Comparison of ENCODE assay signal across 16 mouse cellular contexts in the genomic region with DNA sequence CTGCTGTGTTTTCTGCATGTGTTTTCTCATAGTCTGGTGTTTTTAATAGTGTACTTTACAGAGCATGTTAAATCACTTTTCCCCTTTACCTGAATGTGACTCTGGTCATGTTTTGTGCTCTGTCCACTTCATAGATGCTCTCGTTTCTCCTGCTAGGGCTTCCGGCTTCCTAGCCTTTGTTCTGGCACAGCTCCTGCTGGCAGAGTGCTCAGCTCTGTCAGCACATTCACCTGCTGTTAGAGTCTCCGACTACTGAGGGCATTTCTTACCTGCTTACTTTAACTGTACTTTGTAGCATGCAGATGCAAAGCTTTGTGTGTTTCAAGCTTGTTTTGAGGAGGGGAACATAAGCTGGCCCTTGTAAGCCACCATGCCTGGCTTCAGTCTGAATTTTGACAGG. TPM values are rescaled to one million over a fixed set of nuclear protein-coding genes. Genes with fewer than 3 reads are reported as not detected.
DNase-seq lines count a peak whose midpoint lies in the region; ATAC-seq and TF ChIP-seq lines count a peak whose summit lies in the region.
"Had no signal": no experiment of that assay in that cellular context is flagged by ENCODE, and none has a peak within 500 bp of the region (broad histone marks: within the 10 kb centered on the region; RNA-seq: fewer than 3 reads in every experiment).

No protein-coding gene starts in this region.

- H3K9ac ChIP-seq in heart, adult 2 months (ENCODE audit: low read depth, low read length): no peak overlapping the region
- H3K9ac ChIP-seq: liver, embryonic 14.5 days had no signal

- no peak for TF ChIP-seq CTCF in heart, adult 2 months (IDR thresholded peaks at IDR 0.05)
- TF ChIP-seq CTCF in lung, adult 2 months (IDR thresholded peaks at IDR 0.05; ENCODE audit: insufficient read depth, low read length): no peak

- H3K27me3 ChIP-seq in heart, adult 2 months (ENCODE audit: control insufficient read depth, insufficient read depth, low read length): no peaks in the 10 kb centered on the region
- no peaks in the 10 kb centered on the region for H3K27me3 ChIP-seq in heart, embryonic 10.5 days (ENCODE audit: insufficient read depth, poor library complexity, severe bottlenecking)
- H3K27me3 ChIP-seq: Patski had no signal

- no peaks in the 10 kb centered on the region; the same call in 1 of the 2 replicates for H3K79me2 ChIP-seq in heart, adult 2 months (replicated peaks; ENCODE audit: control insufficient read depth, insufficient read depth, low read length)

- TF ChIP-seq EP300 in heart, adult 2 months (IDR thresholded peaks at IDR 0.05; ENCODE audit: insufficient read depth, low read depth, low read length): no peak

- 31% methylated on average over 3 of the region's 3 CpGs for WGBS in heart, adult 2 months
- 56% methylated on average over 3 of the region's 3 CpGs for WGBS in heart, embryonic 10.5 days
- WGBS in lung, adult 2 months: 33% methylated on average over 3 of the region's 3 CpGs

- H3K27ac ChIP-seq in heart, adult 2 months: no peak overlapping the region
- H3K27ac ChIP-seq in heart, embryonic 10.5 days: no peak overlapping the region
- H3K27ac ChIP-seq: limb, embryonic 10.5 days; liver, embryonic 14.5 days had no signal

- TF ChIP-seq POLR2A in heart, adult 2 months (IDR thresholded peaks at IDR 0.05; ENCODE audit: insufficient read depth, low read depth, low read length): no peak
- no peak for TF ChIP-seq POLR2A in lung, adult 2 months (IDR thresholded peaks at IDR 0.05; ENCODE audit: borderline replicate concordance, extremely low read depth, low read depth, low read length)

- ATAC-seq in megakaryocyte, adult 5-6 weeks (ENCODE audit: poor library complexity, severe bottlenecking): no peak
- ATAC-seq: Patski had no signal

- H3K36me3 ChIP-seq in heart, adult 2 months (ENCODE audit: control insufficient read depth, insufficient read depth, low read length): no peaks in the 10 kb centered on the region
- no peaks in the 10 kb centered on the region for H3K36me3 ChIP-seq in heart, embryonic 10.5 days
- H3K36me3 ChIP-seq: limb, embryonic 10.5 days had no signal

- peak; percentile 21 to 31 for DNase-seq in heart, adult 2 months
- DNase-seq in heart, embryonic 10.5 days (ENCODE audit: low spot score): no peak
- DNase-seq in lung, postnatal 25 days (ENCODE audit: low spot score): peak; percentile 27
- no peak for DNase-seq in lung, adult 2 months
- DNase-seq in cerebellum, adult 9-11 months: peak; percentile 74
- DNase-seq in kidney, postnatal 25 days: peak; percentile 81 to 86
- DNase-seq in adrenal gland, postnatal 10 days: no peak
- DNase-seq: B cell, adult 2 months; lung, postnatal 10 days; right cerebral cortex, postnatal 14 days; thymus, postnatal 4 days had no signal

- no peaks in the 10 kb centered on the region for H3K4me1 ChIP-seq in heart, adult 2 months (ENCODE audit: control insufficient read depth, insufficient read depth, low read length)
- H3K4me1 ChIP-seq in heart, embryonic 10.5 days: 0 out of 2 replicates have a peak, but pooled peaks cover 6% of the 10 kb centered on the region
- H3K4me1 ChIP-seq in lung, adult 2 months (ENCODE audit: control insufficient read depth, insufficient read depth, low read length): peaks cover 2% of the 10 kb centered on the region; the same call in 1 of the 2 replicates

- intact Hi-C loops in heart, adult 2 months (cut with DNase I): no loop called here

- no peak overlapping the region for H3K4me3 ChIP-seq in heart, adult 2 months
- no peak overlapping the region for H3K4me3 ChIP-seq in heart, embryonic 10.5 days
- no peak overlapping the region for H3K4me3 ChIP-seq in lung, adult 2 months (replicated peaks; ENCODE audit: extremely low read depth, low read depth, low read length)
- H3K4me3 ChIP-seq: limb, embryonic 10.5 days; myocyte had no signal

- H3K9me3 ChIP-seq in heart, embryonic 10.5 days: no peaks in the 10 kb centered on the region
- H3K9me3 ChIP-seq: limb, embryonic 10.5 days had no signal

RNA-seq across cellular contexts. Expression of a gene that starts 53.6 kb away (rescaled TPM):
- 10 to 100 TPM; 36.0 to 40.4 TPM for total RNA-seq in heart, adult 2 months (2021)
- polyA plus RNA-seq in heart, adult 2 months (2012; rRNA removed): 23.0 and 26.6 TPM in 2 replicates
- polyA plus RNA-seq in heart, embryonic 10.5 days (2016; fragmentation: Nextera tagmentation; extraction: Ambion mirVana): 20.1 and 22.4 TPM in 2 replicates
- 54.9 and 55.7 TPM in 2 replicates for polyA plus RNA-seq in lung, adult 2 months (2012; rRNA removed)
- total RNA-seq in megakaryocyte, adult 5-6 weeks (2015): 14.5 and 17.5 TPM in 2 replicates
- total RNA-seq in megakaryocyte, adult 5-6 weeks (2017): 10.7 and 12.8 TPM in 2 replicates
- 10 to 100 TPM; 33.5 to 40.0 TPM for total RNA-seq in adrenal gland, postnatal 10 days (2021)

Comparison
In these comparisons a context has a peak if more than half of its experiments do, and no peak if none do; other contexts are left out.
1. DNase-seq: peak in heart, adult 2 months (2 of 2), lung, postnatal 25 days (single experiment), cerebellum, adult 9-11 months (single experiment) and kidney, postnatal 25 days (2 of 2); none in heart, embryonic 10.5 days (single experiment), lung, adult 2 months (single experiment) and adrenal gland, postnatal 10 days (single experiment).